Mouse (Mus musculus) MEL (cell line): ENCODE measurements around the gene Kat6b. TPM values are rescaled to one million over a fixed set of nuclear protein-coding genes. Genes with fewer than 3 reads are reported as not detected.

Experiments
- DNase-seq: peaks from one replicate; pipeline ENCODE4 v3.0.0; 2011; ENCODE audit warnings: low read depth, low spot score
- H3K27ac ChIP-seq: 2 replicates; pipeline ENCODE4 v1.5.1; 2012; ENCODE audit warnings: low read depth, mild to moderate bottlenecking, control low read depth, low read length, moderate library complexity; ENCODE audit not compliant: control insufficient read depth
- H3K27me3 ChIP-seq, 2 experiments: fragments of 150-350 bp in 1 of 2; sonication (generic) in 1 of 2; 2 replicates each; pipeline ENCODE4 v1.6.1; 2012; ENCODE audit warnings: low read length in 2 of 2, mild to moderate bottlenecking in 2 of 2, improper control_type of control experiment in 1 of 2, moderate library complexity in 1 of 2; ENCODE audit not compliant: insufficient read depth in 2 of 2, control insufficient read depth in 1 of 2
- H3K36me3 ChIP-seq, 2 experiments: 2 replicates each; pipeline ENCODE4 v1.6.1; 2012 to 2014; ENCODE audit warnings: low read length in 2 of 2, improper control_type of control experiment in 1 of 2, inconsistent platforms in 1 of 2, mild to moderate bottlenecking in 1 of 2; ENCODE audit not compliant: insufficient read depth in 2 of 2, control insufficient read depth in 1 of 2
- H3K4me1 ChIP-seq, 2 experiments: fragments of 150-350 bp in 1 of 2; sonication (generic) in 1 of 2; 2 replicates each; pipeline ENCODE4 v1.6.1; 2012; ENCODE audit warnings: low read length in 2 of 2, improper control_type of control experiment in 1 of 2, mild to moderate bottlenecking in 1 of 2; ENCODE audit not compliant: insufficient read depth in 2 of 2, control insufficient read depth in 1 of 2
- H3K4me3 ChIP-seq, 2 experiments: fragments of 150-350 bp in 1 of 2; sonication (generic) in 1 of 2; 2 replicates each; pipeline ENCODE4 v1.5.1; 2012; ENCODE audit warnings: low read depth in 2 of 2, low read length in 2 of 2, mild to moderate bottlenecking in 2 of 2, moderate library complexity in 2 of 2, control low read depth in 1 of 2, improper control_type of control experiment in 1 of 2; ENCODE audit not compliant: control insufficient read depth in 1 of 2, insufficient read depth in 1 of 2
- H3K79me2 ChIP-seq: 2 replicates; pipeline ENCODE4 v1.6.1; 2012; ENCODE audit warnings: mild to moderate bottlenecking, low read length, moderate library complexity; ENCODE audit not compliant: control insufficient read depth, poor library complexity, insufficient read depth
- H3K9ac ChIP-seq: 2 replicates; pipeline ENCODE4 v1.6.1; 2012; ENCODE audit warnings: low read depth, mild to moderate bottlenecking, control low read depth, low read length, moderate library complexity; ENCODE audit not compliant: control insufficient read depth, poor library complexity, severe bottlenecking
- H3K9me3 ChIP-seq: fragments of 150-350 bp; sonication (generic); replicated peaks from 2 replicates; pipeline ENCODE4 v1.6.1; 2012; ENCODE audit warnings: mild to moderate bottlenecking, low read length, improper control_type of control experiment, moderate library complexity; ENCODE audit not compliant: insufficient read depth
- CHD2 ChIP-seq: IDR thresholded peaks from 2 replicates; pipeline ENCODE4 v1.6.1; 2011; ENCODE audit warnings: low read length, improper control_type of control experiment
- CTCF ChIP-seq, 3 experiments: IDR thresholded peaks in 2 of 3; conservative IDR thresholded peaks in 1 of 3; 2 replicates each; pipeline ENCODE4 v1.5.1; 2011 to 2012; ENCODE audit warnings: low read length in 3 of 3, low read depth in 2 of 3, mild to moderate bottlenecking in 2 of 3, improper control_type of control experiment in 1 of 3, inconsistent platforms in 1 of 3, mixed read lengths in 1 of 3, moderate library complexity in 1 of 3; ENCODE audit not compliant: control insufficient read depth in 1 of 3, insufficient read depth in 1 of 3, poor library complexity in 1 of 3, severe bottlenecking in 1 of 3
- E2F4 ChIP-seq: IDR thresholded peaks from 2 replicates; pipeline ENCODE4 v1.6.1; 2011; ENCODE audit warnings: low read depth, low read length, improper control_type of control experiment, borderline replicate concordance
- ELF1 ChIP-seq: IDR thresholded peaks from 2 replicates; pipeline ENCODE4 v1.6.1; 2014; ENCODE audit warnings: low read depth, mild to moderate bottlenecking, inconsistent platforms, low read length, improper control_type of control experiment, moderate library complexity
- ETS1 ChIP-seq: IDR thresholded peaks from 2 replicates; pipeline ENCODE4 v1.6.1; 2012; ENCODE audit warnings: low read depth, mild to moderate bottlenecking, inconsistent platforms, low read length, improper control_type of control experiment, moderate library complexity
- GABPA ChIP-seq: IDR thresholded peaks from 2 replicates; pipeline ENCODE4 v1.6.1; 2012; ENCODE audit warnings: low read depth, mild to moderate bottlenecking, inconsistent platforms, low read length, improper control_type of control experiment, moderate library complexity
- JUND ChIP-seq: IDR thresholded peaks from 2 replicates; pipeline ENCODE4 v1.6.1; 2011; ENCODE audit warnings: low read depth, mild to moderate bottlenecking, improper control_type of control experiment, low read length
- KAT2A ChIP-seq: conservative IDR thresholded peaks from 2 replicates; pipeline ENCODE4 v1.6.1; 2012; ENCODE audit warnings: low read depth, low read length, improper control_type of control experiment, inconsistent platforms
- MAZ ChIP-seq: IDR thresholded peaks from 2 replicates; pipeline ENCODE4 v1.6.1; 2012; ENCODE audit warnings: low read depth, mild to moderate bottlenecking, inconsistent platforms, low read length, improper control_type of control experiment
- MEF2A ChIP-seq: IDR thresholded peaks from 2 replicates; pipeline ENCODE4 v1.6.1; 2014; ENCODE audit warnings: low read depth, mild to moderate bottlenecking, inconsistent platforms, low read length, improper control_type of control experiment; ENCODE audit not compliant: poor library complexity, insufficient replicate concordance, severe bottlenecking; ENCODE audit errors: extremely low read depth
- MXI1 ChIP-seq: IDR thresholded peaks from 2 replicates; pipeline ENCODE4 v1.6.1; 2011; ENCODE audit warnings: mild to moderate bottlenecking, low read depth, low read length, improper control_type of control experiment
- MYB ChIP-seq: IDR thresholded peaks from 2 replicates; pipeline ENCODE4 v1.6.1; 2011; ENCODE audit warnings: mild to moderate bottlenecking, low read depth, low read length, improper control_type of control experiment
- NELFE ChIP-seq: IDR thresholded peaks from 2 replicates; pipeline ENCODE4 v1.6.1; 2011; ENCODE audit warnings: low read depth, low read length, improper control_type of control experiment
- POLR2AphosphoS2 ChIP-seq: IDR thresholded peaks from 2 replicates; pipeline ENCODE4 v1.6.1; 2011; ENCODE audit warnings: low read length, improper control_type of control experiment
- RCOR1 ChIP-seq: IDR thresholded peaks from 2 replicates; pipeline ENCODE4 v1.6.1; 2012; ENCODE audit warnings: low read depth, mild to moderate bottlenecking, inconsistent platforms, low read length, improper control_type of control experiment
- TBP ChIP-seq: IDR thresholded peaks from 2 replicates; pipeline ENCODE4 v1.8.0; 2011; ENCODE audit warnings: low read depth, low read length, improper control_type of control experiment
- USF2 ChIP-seq, 2 experiments: IDR thresholded peaks; 2 replicates each; pipeline ENCODE4 v1.6.1; 2011 to 2012; ENCODE audit warnings: improper control_type of control experiment in 2 of 2, low read length in 2 of 2, borderline replicate concordance in 1 of 2, inconsistent platforms in 1 of 2, low read depth in 1 of 2, mild to moderate bottlenecking in 1 of 2; ENCODE audit not compliant: insufficient read depth in 1 of 2
- ZC3H11A ChIP-seq: IDR thresholded peaks from 2 replicates; pipeline ENCODE4 v1.6.1; 2012; ENCODE audit warnings: low read depth, mild to moderate bottlenecking, inconsistent platforms, low read length, improper control_type of control experiment
- ZKSCAN1 ChIP-seq: IDR thresholded peaks from 2 replicates; pipeline ENCODE4 v1.6.1; 2012; ENCODE audit warnings: low read depth, mild to moderate bottlenecking, inconsistent platforms, low read length, improper control_type of control experiment, moderate library complexity
- ZMIZ1 ChIP-seq: IDR thresholded peaks from 2 replicates; pipeline ENCODE4 v1.6.1; 2012; ENCODE audit warnings: low read depth, mild to moderate bottlenecking, inconsistent platforms, low read length, improper control_type of control experiment, moderate library complexity
- polyA plus RNA-seq, 2 experiments: library from polyadenylated mRNA; stranded (reverse) in 1 of 2; unstranded in 1 of 2; fragments of >175 nt in 1 of 2; fragments of >200 nt in 1 of 2; gene quantifications; 2 replicates each; pipeline versions ENCODE4 v1.2.1 to v1.2.4; 2012; ENCODE audit warnings: low replicate concordance in 2 of 2, low read depth in 1 of 2; ENCODE audit not compliant: insufficient read length in 2 of 2, insufficient read depth in 1 of 2, missing spikeins in 1 of 2
- total RNA-seq: library from RNA; depleted of rRNA; stranded (reverse); fragments of 300-350 nt; gene quantifications from 2 replicates; pipeline ENCODE4 v1.2.3, GENCODE M21; 2012

Gene Kat6b
- total and polyA plus RNA-seq, 3 experiments: 1.8 to 5.4 TPM; not detected in 1

DNA sequence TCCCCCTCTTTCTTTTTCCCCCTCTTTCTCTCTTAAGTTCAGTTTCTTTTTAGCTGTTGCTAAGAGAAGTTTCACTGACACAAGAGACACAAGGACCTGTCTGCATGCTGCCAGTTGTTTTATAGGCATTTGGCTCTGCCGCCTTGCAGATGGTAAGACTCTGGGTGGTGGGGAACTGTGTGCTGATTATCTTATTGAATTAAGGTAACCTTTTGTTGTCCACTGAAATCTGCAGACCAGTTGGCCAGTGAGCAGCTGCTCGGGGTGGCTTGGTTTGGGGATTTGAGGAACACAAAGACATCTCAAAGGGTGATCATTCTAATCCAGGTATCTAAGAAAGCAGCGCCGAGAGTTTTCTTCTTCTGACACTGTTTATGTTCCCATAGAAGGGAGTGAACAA, 52.3 kb downstream of the Kat6b start:
- H3K4me1 ChIP-seq: peaks cover 0 to 12% of the 10 kb centered on the region in 2 experiments; a peak in 2 of 4 replicates
- no peak overlapping the region for H3K9ac ChIP-seq
- TF ChIP-seq NELFE: no peak
- no peak for TF ChIP-seq ZKSCAN1
- TF ChIP-seq TBP: no peak
- no peak for TF ChIP-seq JUND
- no peak for TF ChIP-seq MXI1
- no peak for TF ChIP-seq USF2 (IDR thresholded peaks at IDR 0.05; ENCODE audit: borderline replicate concordance in 1 of 2, insufficient read depth in 1 of 2, low read depth in 1 of 2, low read length in 2 of 2)
- no peak for TF ChIP-seq MEF2A
- TF ChIP-seq POLR2AphosphoS2: no peak
- no peak for TF ChIP-seq E2F4
- TF ChIP-seq KAT2A: no peak
- TF ChIP-seq GABPA: no peak
- TF ChIP-seq RCOR1: no peak
- no peak for TF ChIP-seq ETS1
- TF ChIP-seq MAZ: no peak

DNA sequence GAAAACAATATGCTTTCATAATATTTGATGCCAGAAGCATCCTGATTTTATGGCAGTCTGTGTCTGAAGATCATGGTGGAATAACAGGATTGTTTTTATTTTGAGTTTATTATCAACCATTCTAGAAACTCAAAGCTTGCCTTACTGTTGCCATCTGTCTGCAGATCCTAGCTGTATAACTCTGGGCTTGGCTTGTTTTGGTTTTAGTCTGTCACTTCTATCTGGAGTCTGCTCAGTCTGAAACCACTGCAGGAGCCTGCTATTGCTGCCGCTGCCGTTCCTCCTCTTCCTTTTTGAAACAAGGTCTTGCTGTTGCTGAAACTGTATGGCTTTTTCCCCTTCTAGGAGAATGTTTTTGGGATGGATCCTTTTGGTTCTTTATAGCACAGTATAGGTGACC, 52.8 kb downstream of the Kat6b start:
- no peak overlapping the region for H3K27ac ChIP-seq
- no peaks in the 10 kb centered on the region for H3K9me3 ChIP-seq
- H3K4me1 ChIP-seq: peaks cover 0 to 12% of the 10 kb centered on the region in 2 experiments; a peak in 2 of 4 replicates
- H3K27me3 ChIP-seq: no peaks in the 10 kb centered on the region
- DNase-seq: no peak
- TF ChIP-seq MYB (no peak), ZC3H11A (no peak), ZMIZ1 (no peak), GABPA (no peak), CTCF (IDR thresholded peaks at IDR 0.05 in 2 of 3, conservative IDR thresholded peaks at IDR 0.05 in 1 of 3; ENCODE audit: control insufficient read depth in 1 of 3, insufficient read depth in 1 of 3, low read depth in 2 of 3, low read length in 3 of 3, poor library complexity in 1 of 3, severe bottlenecking in 1 of 3) (no peak), ZKSCAN1 (no peak), ELF1 (no peak), MAZ (no peak), POLR2AphosphoS2 (no peak), CHD2 (no peak), MXI1 (no peak), ETS1 (no peak), USF2 (IDR thresholded peaks at IDR 0.05; ENCODE audit: borderline replicate concordance in 1 of 2, insufficient read depth in 1 of 2, low read depth in 1 of 2, low read length in 2 of 2) (no peak)
- no peaks in the 10 kb centered on the region; the same call in 1 of the 2 replicates for H3K79me2 ChIP-seq
- H3K4me3 ChIP-seq: no peak overlapping the region
- no peak overlapping the region for H3K9ac ChIP-seq
- H3K36me3 ChIP-seq: peaks cover 0 to 4% of the 10 kb centered on the region in 2 experiments; a peak in 1 of 4 replicates

More for the DNA sequence above, 52.3 kb downstream of the Kat6b start:
- H3K27ac ChIP-seq: no peak overlapping the region
- H3K79me2 ChIP-seq: no peaks in the 10 kb centered on the region; the same call in 1 of the 2 replicates
- H3K9me3 ChIP-seq: no peaks in the 10 kb centered on the region
- no peak overlapping the region for H3K4me3 ChIP-seq
- no peak for DNase-seq
- peaks cover 0 to 4% of the 10 kb centered on the region in 2 experiments; a peak in 1 of 4 replicates for H3K36me3 ChIP-seq
- no peaks in the 10 kb centered on the region for H3K27me3 ChIP-seq
